Mouse (Mus musculus): ENCODE results near the gene Npas2. TPM values are rescaled to one million over a fixed set of nuclear protein-coding genes. Genes with fewer than 3 reads are reported as not detected.

The Npas2 gene
- polyA plus RNA-seq, 1 experiment from 2014 or later, result 0.10 TPM

DNA sequence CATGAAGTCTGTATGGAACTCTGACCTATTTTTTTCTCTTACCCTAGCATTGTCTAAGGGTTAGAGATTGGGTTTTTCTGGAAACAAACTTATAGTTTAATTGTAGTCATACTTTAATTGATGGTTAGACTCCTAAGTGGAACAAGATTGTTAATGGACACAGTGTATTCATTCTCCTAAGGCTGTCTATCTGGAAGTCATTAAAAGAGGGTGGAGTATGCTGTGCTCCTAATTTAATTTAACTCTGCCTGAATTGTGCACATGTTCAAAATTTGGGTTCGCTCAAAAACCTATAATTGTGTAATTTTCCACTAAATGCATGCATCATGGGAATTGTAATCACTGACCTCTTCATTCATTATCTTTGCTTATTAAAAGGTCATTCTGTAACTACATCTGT is 172.0 kb downstream of the Npas2 start:
- H3K9me3 ChIP-seq, result no peaks in the 10 kb centered on the region
- peaks cover 23% of the 10 kb centered on the region for H3K4me1 ChIP-seq
- no peak for DNase-seq (ENCODE audit: low spot score)
- H3K27me3 ChIP-seq (ENCODE audit: insufficient read depth, poor library complexity, severe bottlenecking), result peaks cover 16% of the 10 kb centered on the region; the same call in 1 of the 2 replicates
- H3K27ac ChIP-seq, result no peak overlapping the region
- H3K4me3 ChIP-seq, result no peak overlapping the region
- WGBS, result 85% methylated on average over 1 of the region's 1 CpGs
- peaks cover 14% of the 10 kb centered on the region for H3K36me3 ChIP-seq

- peaks cover 15% of the 10 kb centered on the region for H3K4me1 ChIP-seq
- H3K36me3 ChIP-seq, result peaks cover 29% of the 10 kb centered on the region
- peaks cover under 1% of the 10 kb centered on the region; the same call in 1 of the 2 replicates for H3K27me3 ChIP-seq (ENCODE audit: insufficient read depth, poor library complexity, severe bottlenecking)
- 27% methylated on average over 6 of the region's 6 CpGs for WGBS
- H3K27ac ChIP-seq, result peak overlapping the region; percentile 97
- peak overlapping the region; percentile 95 for H3K4me3 ChIP-seq
- DNase-seq (ENCODE audit: low spot score), result no peak
- H3K9me3 ChIP-seq, result no peaks in the 10 kb centered on the region
Measured at GRCm38 (mm10) chr1:39367045-39367444, 173.5 kb downstream of the Npas2 start.

DNA sequence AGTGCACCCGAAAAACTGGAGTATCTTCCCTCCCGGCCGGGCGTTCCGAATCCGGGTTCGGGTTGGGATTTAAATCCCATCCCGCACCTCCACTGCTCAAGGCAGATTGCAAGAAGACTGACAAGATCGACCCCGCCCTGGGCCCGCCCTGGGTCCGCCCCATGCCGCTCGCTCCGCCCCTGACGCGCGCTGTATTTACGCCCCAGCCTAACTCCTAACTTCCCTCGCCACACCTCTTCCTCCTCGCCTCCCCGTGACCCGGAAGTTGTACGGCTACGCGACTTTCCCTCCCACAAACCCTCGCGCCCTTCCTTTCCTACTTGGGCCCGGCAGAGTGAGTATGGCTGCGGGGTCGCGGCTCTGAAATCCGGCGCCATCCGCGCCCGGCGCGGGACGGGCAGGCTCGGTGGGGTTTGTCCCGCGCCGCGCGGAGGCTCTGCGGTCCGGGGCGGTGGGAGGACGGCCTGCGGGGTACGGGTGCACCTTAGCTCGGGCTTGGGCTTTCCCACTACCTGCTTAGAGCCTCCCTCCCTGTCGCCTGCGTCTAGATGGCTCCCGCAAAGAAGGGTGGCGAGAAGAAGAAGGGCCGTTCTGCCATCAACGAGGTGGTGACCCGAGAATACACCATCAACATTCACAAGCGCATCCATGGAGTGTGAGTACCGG is 174.2 kb downstream of the Npas2 start, which contains the start of gene Rpl31:
Gene Rpl31, plus strand, starts transcription at position 242 of the 666 bp plus-strand sequence.
- peaks cover 11% of the 10 kb centered on the region for H3K4me1 ChIP-seq
- DNase-seq (ENCODE audit: low spot score), result peak; percentile 99
- no peaks in the 10 kb centered on the region for H3K27me3 ChIP-seq (ENCODE audit: insufficient read depth, poor library complexity, severe bottlenecking)
- peak within 1 kb of the TSS; percentile 95 for H3K4me3 ChIP-seq
- peaks cover 36% of the 10 kb centered on the region for H3K36me3 ChIP-seq
- WGBS, result under 1% methylated on average over 62 of the region's 62 CpGs
- H3K27ac ChIP-seq, result peak within 1 kb of the TSS; percentile 97
- no peaks in the 10 kb centered on the region for H3K9me3 ChIP-seq

GRCm38 (mm10) chr1:39368267-39368841 is 174.8 kb downstream of the Npas2 start:
- peaks cover 42% of the 10 kb centered on the region for H3K36me3 ChIP-seq
- under 1% methylated on average over 34 of the region's 34 CpGs for WGBS
- no peaks in the 10 kb centered on the region for H3K27me3 ChIP-seq (ENCODE audit: insufficient read depth, poor library complexity, severe bottlenecking)
- no peak for DNase-seq (ENCODE audit: low spot score)
- peak overlapping the region; percentile 95 for H3K4me3 ChIP-seq
- H3K27ac ChIP-seq, result peak overlapping the region; percentile 97
- no peaks in the 10 kb centered on the region for H3K9me3 ChIP-seq
- peaks cover 11% of the 10 kb centered on the region for H3K4me1 ChIP-seq

- Histone ChIP-seq H3K9me3 (no peaks in the 10 kb centered on the region), H3K4me3 (no peak overlapping the region; the same call in 1 of the 2 replicates), H3K27me3 (ENCODE audit: insufficient read depth, poor library complexity, severe bottlenecking) (no peaks in the 10 kb centered on the region), H3K27ac (no peak overlapping the region), H3K4me1 (peaks cover 11% of the 10 kb centered on the region), H3K36me3 (peaks cover 53% of the 10 kb centered on the region)
- WGBS, result 81% methylated on average over 6 of the region's 6 CpGs
- DNase-seq (ENCODE audit: low spot score), result no peak
Measured at GRCm38 (mm10) chr1:39370431-39370830, 176.9 kb downstream of the Npas2 start.

DNA sequence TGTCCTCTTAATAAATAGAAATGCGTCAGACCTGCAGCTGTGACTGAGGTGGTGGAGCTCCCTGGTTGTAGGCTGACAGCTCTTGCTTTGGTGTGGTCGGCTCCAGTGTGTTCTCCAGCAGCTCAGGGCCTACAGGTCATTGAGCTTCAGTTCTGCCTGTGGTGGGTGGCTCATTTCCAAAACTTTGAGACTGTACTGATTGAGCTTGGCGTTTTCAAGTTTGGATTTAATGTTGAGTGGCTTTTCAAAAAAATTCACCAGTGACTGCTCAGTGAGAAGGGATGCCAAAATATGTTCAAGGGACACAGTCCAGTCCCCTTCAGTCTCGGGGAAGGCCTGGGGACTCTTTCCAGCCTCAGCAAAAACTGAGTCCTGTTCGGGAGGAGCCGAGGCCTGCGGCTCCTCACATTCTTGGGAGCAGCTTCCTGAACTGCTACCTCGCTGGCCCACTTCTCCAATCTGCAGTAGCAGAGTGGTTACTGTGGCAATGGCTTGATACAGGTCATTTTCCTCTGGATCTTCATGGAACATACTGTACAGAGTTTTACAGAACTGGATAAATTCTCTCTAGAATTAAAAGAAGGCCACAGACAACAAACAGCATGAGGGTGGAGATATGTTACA is 178.8 kb downstream of the Npas2 start:
- Histone ChIP-seq H3K4me1 (peaks cover 8% of the 10 kb centered on the region), H3K27me3 (ENCODE audit: insufficient read depth, poor library complexity, severe bottlenecking) (no peaks in the 10 kb centered on the region), H3K4me3 (no peak overlapping the region), H3K9me3 (no peaks in the 10 kb centered on the region), H3K27ac (no peak overlapping the region), H3K36me3 (peaks cover 62% of the 10 kb centered on the region)
- no peak for DNase-seq (ENCODE audit: low spot score)
- 77% methylated on average over 8 of the region's 8 CpGs for WGBS

DNA sequence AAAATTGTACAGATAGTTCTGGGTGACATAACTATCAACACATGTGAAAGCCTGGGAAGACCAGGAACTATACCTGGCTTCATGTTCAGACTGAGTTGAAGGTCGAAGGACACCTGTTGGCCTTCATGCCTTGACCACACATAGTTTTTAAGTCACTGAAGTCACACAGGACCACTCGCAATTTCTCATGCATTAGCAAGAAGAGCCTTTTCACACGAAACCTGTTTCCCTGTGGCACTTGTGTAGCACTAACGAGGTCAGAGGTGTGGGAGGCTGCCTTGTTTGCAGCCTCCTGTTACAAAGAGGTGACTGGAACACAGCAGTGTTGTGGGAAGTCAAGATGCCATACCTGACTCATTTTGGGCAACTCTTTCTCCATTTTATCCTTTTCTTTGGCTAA is 179.8 kb downstream of the Npas2 start:
- peaks cover 68% of the 10 kb centered on the region for H3K36me3 ChIP-seq
- H3K4me3 ChIP-seq, result no peak overlapping the region
- DNase-seq (ENCODE audit: low spot score), result no peak
- H3K27ac ChIP-seq, result no peak overlapping the region
- no peaks in the 10 kb centered on the region for H3K27me3 ChIP-seq (ENCODE audit: insufficient read depth, poor library complexity, severe bottlenecking)
- peaks cover 8% of the 10 kb centered on the region for H3K4me1 ChIP-seq
- 73% methylated on average over 4 of the region's 4 CpGs for WGBS
- no peaks in the 10 kb centered on the region for H3K9me3 ChIP-seq

- Histone ChIP-seq H3K27me3 (ENCODE audit: insufficient read depth, poor library complexity, severe bottlenecking) (no peaks in the 10 kb centered on the region), H3K4me1 (peaks cover 8% of the 10 kb centered on the region), H3K27ac (no peak overlapping the region), H3K4me3 (no peak overlapping the region), H3K9me3 (no peaks in the 10 kb centered on the region), H3K36me3 (peaks cover 65% of the 10 kb centered on the region)
- 82% methylated on average over 5 of the region's 5 CpGs for WGBS
- no peak for DNase-seq (ENCODE audit: low spot score)
Measured at GRCm38 (mm10) chr1:39374231-39374809, 180.8 kb downstream of the Npas2 start.

- H3K4me1 ChIP-seq, result peaks cover 5% of the 10 kb centered on the region
- H3K27me3 ChIP-seq (ENCODE audit: insufficient read depth, poor library complexity, severe bottlenecking), result no peaks in the 10 kb centered on the region
- H3K4me3 ChIP-seq, result no peak overlapping the region
- peaks cover 56% of the 10 kb centered on the region for H3K36me3 ChIP-seq
- WGBS, result 79% methylated on average over 7 of the region's 7 CpGs
- no peak overlapping the region for H3K27ac ChIP-seq
- H3K9me3 ChIP-seq, result no peaks in the 10 kb centered on the region
- DNase-seq (ENCODE audit: low spot score), result no peak
Measured at GRCm38 (mm10) chr1:39376121-39376520, 182.6 kb downstream of the Npas2 start.

- no peak overlapping the region for H3K4me3 ChIP-seq
- H3K9me3 ChIP-seq, result no peaks in the 10 kb centered on the region
- no peaks in the 10 kb centered on the region for H3K27me3 ChIP-seq (ENCODE audit: insufficient read depth, poor library complexity, severe bottlenecking)
- peaks cover 5% of the 10 kb centered on the region for H3K4me1 ChIP-seq
- no peak overlapping the region for H3K27ac ChIP-seq
- 92% methylated on average over 9 of the region's 9 CpGs for WGBS
- H3K36me3 ChIP-seq, result peaks cover 50% of the 10 kb centered on the region
- no peak for DNase-seq (ENCODE audit: low spot score)
Measured at GRCm38 (mm10) chr1:39376726-39377240, 183.3 kb downstream of the Npas2 start.

- no peak overlapping the region for H3K27ac ChIP-seq
- DNase-seq (ENCODE audit: low spot score), result no peak
- 81% methylated on average over 1 of the region's 1 CpGs for WGBS
- H3K27me3 ChIP-seq (ENCODE audit: insufficient read depth, poor library complexity, severe bottlenecking), result no peaks in the 10 kb centered on the region
- peaks cover 5% of the 10 kb centered on the region for H3K4me1 ChIP-seq
- H3K4me3 ChIP-seq, result no peak overlapping the region
- H3K9me3 ChIP-seq, result no peaks in the 10 kb centered on the region
- peaks cover 37% of the 10 kb centered on the region; the same call in 1 of the 2 replicates for H3K36me3 ChIP-seq
Measured at GRCm38 (mm10) chr1:39378540-39378939, 185.0 kb downstream of the Npas2 start.

DNA sequence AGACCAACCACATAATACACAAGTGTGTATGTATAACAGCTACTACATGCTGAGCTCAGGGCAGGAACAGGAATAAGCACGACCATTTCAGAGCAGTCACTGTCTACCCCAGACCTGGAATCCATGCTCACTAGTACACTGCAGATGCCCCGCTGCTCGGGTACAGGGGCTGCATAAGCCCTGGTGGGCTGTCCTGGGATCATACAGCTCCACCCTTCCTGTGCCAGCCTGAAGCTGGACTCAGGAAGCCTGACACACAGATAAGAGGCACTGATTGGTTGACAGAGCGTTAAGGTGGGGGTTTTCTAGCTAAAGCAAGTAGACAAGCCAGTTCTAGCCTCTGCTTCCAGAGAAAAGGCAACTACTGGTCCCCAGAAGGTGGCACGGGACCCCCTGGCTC is 185.5 kb downstream of the Npas2 start:
- no peaks in the 10 kb centered on the region for H3K27me3 ChIP-seq (ENCODE audit: insufficient read depth, poor library complexity, severe bottlenecking)
- DNase-seq (ENCODE audit: low spot score), result no peak
- peaks cover 5% of the 10 kb centered on the region for H3K4me1 ChIP-seq
- peaks cover 33% of the 10 kb centered on the region; the same call in 1 of the 2 replicates for H3K36me3 ChIP-seq
- H3K4me3 ChIP-seq, result no peak overlapping the region
- H3K27ac ChIP-seq, result peak overlapping the region; percentile 31; the same call in 1 of the 2 replicates
- H3K9me3 ChIP-seq, result no peaks in the 10 kb centered on the region
- WGBS, result 49% methylated on average over 5 of the region's 5 CpGs

DNA sequence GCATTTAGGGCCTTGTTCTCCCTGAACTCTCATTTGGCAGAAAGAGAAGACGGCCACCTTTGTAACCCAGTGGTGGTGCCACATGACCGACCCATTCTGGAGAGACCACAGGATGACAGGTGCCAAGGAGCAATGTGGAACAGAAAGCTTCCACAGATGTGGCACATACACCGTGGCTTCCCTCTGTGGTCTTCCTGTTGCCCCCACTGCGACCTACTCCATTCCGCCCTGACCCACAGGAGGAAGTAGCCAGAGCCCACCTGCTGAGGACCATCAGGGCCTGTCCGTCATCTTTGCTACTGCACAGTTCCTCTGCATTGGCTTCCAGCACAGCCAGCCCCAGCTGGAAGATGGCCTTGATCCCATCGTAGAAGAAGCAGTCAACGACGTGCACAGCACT is 187.5 kb downstream of the Npas2 start:
- no peak for DNase-seq (ENCODE audit: low spot score)
- Histone ChIP-seq H3K36me3 (peaks cover 34% of the 10 kb centered on the region; the same call in 1 of the 2 replicates), H3K4me3 (no peak overlapping the region), H3K27ac (no peak overlapping the region), H3K27me3 (ENCODE audit: insufficient read depth, poor library complexity, severe bottlenecking) (no peaks in the 10 kb centered on the region), H3K4me1 (peaks cover 5% of the 10 kb centered on the region), H3K9me3 (no peaks in the 10 kb centered on the region)
- 88% methylated on average over 9 of the region's 9 CpGs for WGBS

Data from heart, embryonic 10.5 days (tissue).